Mouse (Mus musculus): ENCODE data around the gene Gsk3a. TPM values are rescaled to one million over a fixed set of nuclear protein-coding genes. Genes with fewer than 3 reads are reported as not detected.
A peak's percentile ranks its signal among the peaks of the same experiment; 100 is the strongest.

Gsk3a gene
- polyA plus RNA-seq, 1 experiment from 2014 or later, result 10.0 TPM

DNA sequence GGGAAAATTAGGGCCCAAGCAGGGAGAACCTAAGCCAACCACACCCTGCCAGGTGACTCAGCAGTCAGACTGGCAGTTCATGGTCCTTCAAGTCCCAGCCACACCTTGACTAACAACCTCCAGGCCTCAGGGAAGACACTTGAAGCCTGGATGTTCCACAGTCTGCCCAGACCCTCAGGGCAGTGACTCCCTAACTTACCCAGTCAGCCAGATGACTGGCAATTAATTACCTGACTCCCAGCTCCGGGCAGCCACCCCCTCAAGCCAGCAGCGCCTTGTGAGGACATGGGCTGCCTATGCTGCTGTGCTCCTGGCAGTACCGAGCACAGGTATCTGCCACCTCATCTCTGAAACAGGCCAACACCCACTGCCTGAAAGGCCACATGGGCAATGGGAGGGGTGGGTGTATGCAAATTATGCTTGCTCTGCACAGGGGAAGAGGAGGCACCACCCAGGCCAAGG is 28.5 kb downstream of the Gsk3a start:
- no peaks in the 10 kb centered on the region for H3K4me1 ChIP-seq
- H3K36me3 ChIP-seq, result peaks cover 58% of the 10 kb centered on the region
- H3K4me3 ChIP-seq, result no peak overlapping the region
- H3K27ac ChIP-seq, result no peak overlapping the region
- H3K9ac ChIP-seq, result no peak overlapping the region
- H3K9me3 ChIP-seq, result no peaks in the 10 kb centered on the region
- no peak for ATAC-seq (ENCODE audit: insufficient number of reproducible peaks, low FRiP score, low TSS enrichment, low read depth)
- H3K4me2 ChIP-seq, result no peak overlapping the region
- H3K27me3 ChIP-seq, result no peaks in the 10 kb centered on the region
- WGBS, result 51% methylated on average over 3 of the region's 3 CpGs

DNA sequence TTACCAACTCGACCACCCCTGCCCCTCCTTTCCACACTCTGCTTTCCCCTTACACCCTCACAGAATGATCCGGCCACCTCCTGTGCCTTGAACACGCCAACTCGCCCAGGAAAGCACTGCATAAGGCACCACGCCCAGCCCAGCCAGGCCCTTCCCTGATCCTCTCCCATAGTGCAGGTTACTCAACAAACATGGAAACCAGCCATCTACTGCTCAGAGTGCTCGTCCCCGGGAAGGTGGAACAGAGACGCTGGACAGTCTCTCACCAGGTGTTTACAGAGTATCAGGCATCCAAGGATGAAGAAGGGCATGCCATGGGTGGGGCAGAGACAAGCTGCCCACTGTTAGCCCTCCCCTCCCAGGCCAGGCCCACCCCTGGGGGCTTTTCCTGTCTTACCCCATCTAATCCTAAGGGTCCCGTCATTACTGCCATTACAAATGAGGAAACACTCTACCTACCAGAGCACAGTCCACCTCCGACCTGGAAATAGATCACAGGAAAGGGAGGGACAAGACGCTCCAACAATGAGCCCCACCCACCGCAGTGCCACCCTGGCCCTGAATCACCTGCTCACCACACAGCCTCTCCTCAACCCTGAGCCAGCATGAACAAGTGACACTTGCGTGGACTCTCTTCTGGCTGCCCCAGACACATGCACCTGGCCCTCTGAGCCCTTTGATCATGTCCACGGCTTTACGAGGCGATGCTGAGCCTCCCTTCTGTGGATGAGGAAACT is 31.4 kb downstream of the Gsk3a start:
- ATAC-seq (ENCODE audit: insufficient number of reproducible peaks, low FRiP score, low TSS enrichment, low read depth), result no peak
- Histone ChIP-seq H3K36me3 (peaks cover 72% of the 10 kb centered on the region), H3K27me3 (no peaks in the 10 kb centered on the region), H3K4me2 (no peak overlapping the region), H3K9me3 (no peaks in the 10 kb centered on the region), H3K4me1 (no peaks in the 10 kb centered on the region), H3K27ac (no peak overlapping the region), H3K9ac (no peak overlapping the region), H3K4me3 (no peak overlapping the region)
- WGBS, result 74% methylated on average over 16 of the region's 16 CpGs

DNA sequence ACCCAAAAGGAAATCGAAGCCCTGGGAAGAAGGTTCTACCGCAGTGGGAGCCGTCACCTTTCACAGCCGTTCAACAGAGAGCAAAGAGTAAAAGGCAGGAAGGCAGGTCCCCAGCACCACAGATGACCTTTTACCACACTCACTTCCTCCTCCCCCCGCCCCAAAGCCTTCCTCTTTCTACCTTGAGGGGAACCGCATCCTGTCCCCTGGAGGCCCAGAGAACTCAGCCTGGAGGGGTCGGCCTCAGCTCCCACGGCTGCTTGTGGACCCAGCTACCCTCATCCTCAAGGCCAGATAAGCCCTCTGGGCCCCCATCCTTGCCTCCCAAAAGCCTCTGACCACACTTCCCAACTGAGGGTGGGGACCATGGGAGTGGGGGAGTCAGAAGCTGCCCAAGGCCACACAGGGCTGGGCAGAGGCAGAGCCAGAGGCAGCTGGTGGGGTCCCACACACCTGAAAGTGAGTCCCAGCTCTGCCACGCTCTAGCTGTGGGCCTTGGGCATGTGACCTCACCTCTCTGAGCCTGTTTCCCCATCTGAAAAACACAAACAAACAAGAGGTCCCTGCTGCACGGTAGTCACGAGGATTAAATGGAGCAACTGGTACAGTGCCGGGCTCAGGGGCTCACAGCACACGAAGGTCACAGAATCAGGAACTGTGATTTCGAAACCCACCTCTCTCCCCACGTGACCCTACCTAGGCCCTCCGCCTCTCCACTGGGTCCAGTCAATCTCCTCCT is 32.1 kb downstream of the Gsk3a start:
- WGBS, result 74% methylated on average over 16 of the region's 16 CpGs
- Histone ChIP-seq H3K27me3 (no peaks in the 10 kb centered on the region), H3K4me1 (no peaks in the 10 kb centered on the region), H3K9ac (no peak overlapping the region), H3K4me2 (no peak overlapping the region), H3K36me3 (peaks cover 66% of the 10 kb centered on the region), H3K4me3 (no peak overlapping the region), H3K9me3 (no peaks in the 10 kb centered on the region), H3K27ac (no peak overlapping the region)
- no peak for ATAC-seq (ENCODE audit: insufficient number of reproducible peaks, low FRiP score, low TSS enrichment, low read depth)

GRCm38 (mm10) chr7:25203624-25204023 is 34.0 kb downstream of the Gsk3a start:
- Histone ChIP-seq H3K4me3 (no peak overlapping the region), H3K36me3 (peaks cover 47% of the 10 kb centered on the region), H3K27ac (no peak overlapping the region), H3K4me1 (no peaks in the 10 kb centered on the region), H3K9me3 (no peaks in the 10 kb centered on the region), H3K4me2 (no peak overlapping the region), H3K27me3 (no peaks in the 10 kb centered on the region), H3K9ac (no peak overlapping the region)
- no peak for ATAC-seq (ENCODE audit: insufficient number of reproducible peaks, low FRiP score, low TSS enrichment, low read depth)
- 86% methylated on average over 20 of the region's 20 CpGs for WGBS

GRCm38 (mm10) chr7:25197384-25198018 is 40.1 kb downstream of the Gsk3a start:
- Histone ChIP-seq H3K4me2 (no peak overlapping the region), H3K4me1 (no peaks in the 10 kb centered on the region), H3K9ac (no peak overlapping the region), H3K27me3 (no peaks in the 10 kb centered on the region), H3K4me3 (no peak overlapping the region), H3K27ac (no peak overlapping the region), H3K9me3 (no peaks in the 10 kb centered on the region), H3K36me3 (peaks cover 6% of the 10 kb centered on the region)
- no peak for ATAC-seq (ENCODE audit: insufficient number of reproducible peaks, low FRiP score, low TSS enrichment, low read depth)
- WGBS, result 66% methylated on average over 10 of the region's 10 CpGs

DNA sequence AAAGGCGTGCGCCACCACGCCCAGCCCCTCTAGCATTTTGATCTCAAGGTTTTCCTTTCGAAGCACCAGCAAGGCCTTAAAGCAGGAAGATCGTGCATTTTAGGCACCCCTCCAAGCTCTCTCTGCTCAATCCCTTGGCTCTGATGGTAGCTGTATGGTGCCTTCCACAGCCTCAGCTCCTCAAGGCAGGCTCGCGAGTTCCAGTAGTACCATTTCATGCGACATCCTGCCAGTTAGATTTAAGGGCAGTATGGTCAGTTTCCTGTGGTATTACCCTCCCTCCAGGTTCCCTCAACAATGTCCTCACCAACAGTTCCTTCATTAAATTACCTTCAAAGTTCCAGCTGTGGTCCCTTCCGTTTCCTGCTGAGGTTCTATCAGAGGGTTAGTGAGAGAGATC is 41.5 kb downstream of the Gsk3a start:
- no peak overlapping the region for H3K4me3 ChIP-seq
- no peak overlapping the region for H3K4me2 ChIP-seq
- H3K27me3 ChIP-seq, result no peaks in the 10 kb centered on the region
- 77% methylated on average over 9 of the region's 9 CpGs for WGBS
- no peak for ATAC-seq (ENCODE audit: insufficient number of reproducible peaks, low FRiP score, low TSS enrichment, low read depth)
- H3K9ac ChIP-seq, result no peak overlapping the region
- H3K9me3 ChIP-seq, result no peaks in the 10 kb centered on the region
- no peaks in the 10 kb centered on the region for H3K36me3 ChIP-seq
- H3K27ac ChIP-seq, result no peak overlapping the region
- H3K4me1 ChIP-seq, result no peaks in the 10 kb centered on the region

GRCm38 (mm10) chr7:25195148-25195547 is 42.5 kb downstream of the Gsk3a start:
- Histone ChIP-seq H3K9ac (no peak overlapping the region), H3K4me3 (no peak overlapping the region), H3K27ac (no peak overlapping the region), H3K9me3 (no peaks in the 10 kb centered on the region), H3K27me3 (no peaks in the 10 kb centered on the region), H3K4me1 (no peaks in the 10 kb centered on the region), H3K4me2 (no peak overlapping the region), H3K36me3 (no peaks in the 10 kb centered on the region)
- WGBS, result 74% methylated on average over 3 of the region's 3 CpGs
- no peak for ATAC-seq (ENCODE audit: insufficient number of reproducible peaks, low FRiP score, low TSS enrichment, low read depth)

GRCm38 (mm10) chr7:25192110-25192509 is 45.5 kb downstream of the Gsk3a start:
- no peak for ATAC-seq (ENCODE audit: insufficient number of reproducible peaks, low FRiP score, low TSS enrichment, low read depth)
- Histone ChIP-seq H3K4me1 (0 out of 2 replicates have a peak, but pooled peaks cover 2% of the 10 kb centered on the region), H3K9ac (no peak overlapping the region), H3K27me3 (no peaks in the 10 kb centered on the region), H3K27ac (no peak overlapping the region), H3K9me3 (no peaks in the 10 kb centered on the region), H3K4me2 (no peak overlapping the region), H3K4me3 (no peak overlapping the region), H3K36me3 (no peaks in the 10 kb centered on the region)
- 73% methylated on average over 8 of the region's 8 CpGs for WGBS

GRCm38 (mm10) chr7:25190806-25191205 is 46.8 kb downstream of the Gsk3a start:
- H3K4me2 ChIP-seq, result no peak overlapping the region
- H3K4me3 ChIP-seq, result no peak overlapping the region
- H3K9ac ChIP-seq, result no peak overlapping the region
- H3K9me3 ChIP-seq, result no peaks in the 10 kb centered on the region
- no peaks in the 10 kb centered on the region for H3K27me3 ChIP-seq
- no peaks in the 10 kb centered on the region for H3K36me3 ChIP-seq
- H3K4me1 ChIP-seq, result 0 out of 2 replicates have a peak, but pooled peaks cover 2% of the 10 kb centered on the region
- WGBS, result 81% methylated on average over 11 of the region's 11 CpGs
- no peak overlapping the region for H3K27ac ChIP-seq
- no peak for ATAC-seq (ENCODE audit: insufficient number of reproducible peaks, low FRiP score, low TSS enrichment, low read depth)

DNA sequence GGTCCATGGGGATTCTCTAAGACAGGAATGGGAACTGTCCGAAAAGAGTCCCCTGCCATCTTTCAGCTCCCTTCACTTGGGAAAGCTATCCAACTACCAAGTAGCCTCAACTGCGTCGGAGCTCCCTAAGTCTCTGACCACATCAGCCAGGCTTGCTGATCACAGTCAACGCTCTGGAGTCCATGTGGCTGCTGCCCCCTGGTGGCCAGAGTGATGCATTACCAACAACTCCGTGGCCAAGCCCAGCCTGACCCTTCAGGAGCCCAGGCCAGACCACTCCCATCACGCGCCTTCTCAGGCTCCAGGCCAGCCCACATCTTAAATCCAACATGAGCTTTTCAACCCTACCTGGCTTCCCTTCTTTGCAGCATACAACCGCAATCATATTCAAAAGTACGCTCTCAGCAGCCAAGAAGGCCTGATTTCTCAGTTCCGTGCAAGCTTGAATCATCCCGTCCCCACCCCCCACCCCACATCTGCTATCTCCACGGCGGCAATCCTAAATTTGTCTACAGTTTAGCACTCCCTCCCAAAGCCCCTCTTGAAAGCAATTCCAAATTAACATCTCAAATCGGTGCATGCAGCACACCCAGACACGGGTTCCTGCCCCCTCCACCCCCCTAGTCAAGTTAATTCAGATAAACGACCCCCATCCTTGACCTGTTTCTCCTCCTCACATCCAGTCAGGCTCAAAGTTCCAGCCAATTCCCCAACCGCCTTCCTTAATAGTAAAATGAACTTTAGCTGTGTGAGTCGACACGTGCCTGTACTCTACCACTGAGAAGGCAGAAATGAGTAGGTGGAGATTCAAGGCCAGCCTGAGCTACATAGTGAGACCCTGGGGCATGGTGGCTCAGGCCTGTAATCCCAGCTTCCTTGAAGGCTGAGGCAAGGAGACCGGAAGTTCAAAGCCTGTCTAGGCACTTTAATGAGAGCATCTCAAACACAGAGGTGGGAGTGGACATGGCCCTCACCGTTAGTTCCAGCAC is 49.7 kb downstream of the Gsk3a start:
- peaks cover 18% of the 10 kb centered on the region for H3K27me3 ChIP-seq
- H3K4me3 ChIP-seq, result no peak overlapping the region
- peak; percentile 74; the same call in 1 of the 2 replicates for ATAC-seq (ENCODE audit: insufficient number of reproducible peaks, low FRiP score, low TSS enrichment, low read depth)
- H3K36me3 ChIP-seq, result no peaks in the 10 kb centered on the region
- WGBS, result 18% methylated on average over 21 of the region's 21 CpGs
- H3K4me2 ChIP-seq, result no peak overlapping the region
- 0 out of 2 replicates have a peak, but pooled peaks cover 2% of the 10 kb centered on the region for H3K4me1 ChIP-seq
- H3K27ac ChIP-seq, result no peak overlapping the region
- H3K9ac ChIP-seq, result no peak overlapping the region
- H3K9me3 ChIP-seq, result no peaks in the 10 kb centered on the region

DNA sequence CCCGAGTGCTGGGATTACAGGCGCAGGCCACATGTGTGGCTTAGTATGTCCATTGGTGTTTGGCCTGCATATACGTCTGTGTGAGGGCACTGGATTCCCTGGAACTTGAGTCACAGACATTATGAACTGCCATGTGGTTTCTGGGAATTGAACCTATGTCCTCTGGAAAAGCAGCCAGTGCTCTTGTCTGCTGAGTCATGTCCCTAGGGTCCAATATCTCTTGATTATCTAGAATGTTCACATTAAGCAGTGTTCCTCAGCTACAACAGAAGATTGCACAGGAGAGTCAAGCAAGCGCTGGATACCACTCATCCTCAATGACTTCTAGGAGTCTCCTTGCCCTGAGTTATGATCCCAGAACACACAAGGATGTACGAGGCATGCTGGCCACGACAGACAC is 53.6 kb downstream of the Gsk3a start:
- Histone ChIP-seq H3K36me3 (no peaks in the 10 kb centered on the region), H3K9me3 (no peaks in the 10 kb centered on the region), H3K27me3 (peaks cover 56% of the 10 kb centered on the region), H3K9ac (no peak overlapping the region), H3K4me3 (no peak overlapping the region), H3K27ac (no peak overlapping the region), H3K4me2 (no peak overlapping the region), H3K4me1 (peaks cover 20% of the 10 kb centered on the region)
- 65% methylated on average over 6 of the region's 6 CpGs for WGBS
- no peak for ATAC-seq (ENCODE audit: insufficient number of reproducible peaks, low FRiP score, low TSS enrichment, low read depth)
